Mouse (Mus musculus): ENCODE data around the gene Gga2. TPM values are rescaled to one million over a fixed set of nuclear protein-coding genes. Genes with fewer than 3 reads are reported as not detected.

Gene Gga2
- polyA plus RNA-seq, 1 experiment from 2014 or later = 75.8 TPM

GRCm38 (mm10) chr7:121938124-121938891, 82.7 kb downstream of the Gga2 start:
- WGBS = 72% methylated on average over 7 of the region's 8 CpGs
- Histone ChIP-seq H3K4me2 (ENCODE audit: low read depth, low read length) (no peak overlapping the region), H3K27ac (replicated peaks; ENCODE audit: low read depth, low read length) (no peak overlapping the region), H3K27me3 (replicated peaks; ENCODE audit: control insufficient read depth, insufficient read depth, low read length) (no peaks in the 10 kb centered on the region), H3K9ac (ENCODE audit: low read depth, low read length) (no peak overlapping the region), H3K36me3 (ENCODE audit: control insufficient read depth, insufficient read depth, low read length) (peaks cover 24% of the 10 kb centered on the region), H3K4me1 (ENCODE audit: control insufficient read depth, insufficient read depth, low read length) (peaks cover 12% of the 10 kb centered on the region; the same call in 1 of the 2 replicates), H3K9me3 (ENCODE audit: control insufficient read depth, low read length) (no peaks in the 10 kb centered on the region), H3K4me3 (ENCODE audit: low read depth, low read length) (no peak overlapping the region)
- DNase-seq (ENCODE audit: low spot score) (no peak), ATAC-seq (ENCODE audit: low read depth) (no peak)

DNA sequence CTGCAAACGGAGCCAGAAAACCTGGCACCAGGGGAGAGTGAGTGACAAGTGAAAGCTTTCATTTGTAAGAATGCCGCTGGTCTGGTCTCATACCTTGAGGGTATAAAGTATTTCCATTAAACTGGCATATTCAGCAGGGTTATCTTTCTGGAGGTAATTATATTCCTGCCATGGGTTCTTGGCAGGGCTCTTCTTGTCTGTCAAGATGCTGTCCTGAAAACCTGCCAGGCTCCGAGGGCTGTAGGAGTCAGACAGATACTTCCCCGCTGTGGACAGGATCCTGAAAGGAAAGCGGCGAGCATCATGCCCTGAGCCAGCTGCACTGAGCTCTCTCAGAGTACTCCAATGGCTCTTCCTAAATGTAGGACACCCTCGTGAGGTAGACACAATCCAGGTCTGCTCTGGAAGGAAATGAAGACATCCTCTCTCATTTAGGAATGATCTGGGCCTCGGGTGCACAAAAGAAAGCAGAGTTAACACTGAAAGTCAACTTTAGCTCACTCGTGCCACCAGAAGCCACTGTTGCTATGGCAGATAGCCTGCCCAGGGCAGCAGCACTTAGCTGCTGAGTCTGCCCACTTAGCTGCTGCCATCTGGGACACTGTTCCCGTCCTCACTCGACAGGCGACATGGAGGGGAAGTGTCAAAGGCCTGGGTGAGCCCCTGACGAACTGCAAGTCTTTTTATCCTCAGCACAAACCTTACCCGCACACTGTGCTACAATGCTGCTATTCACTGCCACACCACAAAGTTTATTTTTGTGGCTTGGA, 84.0 kb downstream of the Gga2 start:
- H3K4me1 ChIP-seq (ENCODE audit: control insufficient read depth, insufficient read depth, low read length) = peaks cover 12% of the 10 kb centered on the region; the same call in 1 of the 2 replicates
- 49% methylated on average over 14 of the region's 14 CpGs for WGBS
- no peaks in the 10 kb centered on the region for H3K27me3 ChIP-seq (replicated peaks; ENCODE audit: control insufficient read depth, insufficient read depth, low read length)
- peak overlapping the region; percentile 23; the same call in 1 of the 2 replicates for H3K27ac ChIP-seq (replicated peaks; ENCODE audit: low read depth, low read length)
- 0 out of 2 replicates have a peak overlapping the region, but pooled peaks have one; percentile 21 for H3K9ac ChIP-seq (ENCODE audit: low read depth, low read length)
- H3K36me3 ChIP-seq (ENCODE audit: control insufficient read depth, insufficient read depth, low read length) = peaks cover 17% of the 10 kb centered on the region; the same call in 1 of the 2 replicates
- no peaks in the 10 kb centered on the region for H3K9me3 ChIP-seq (ENCODE audit: control insufficient read depth, low read length)
- H3K4me2 ChIP-seq (ENCODE audit: low read depth, low read length) = no peak overlapping the region
- DNase-seq (ENCODE audit: low spot score) (peak; percentile 34), ATAC-seq (ENCODE audit: low read depth) (peak; percentile 15; the same call in 1 of the 2 replicates)
- no peak overlapping the region for H3K4me3 ChIP-seq (ENCODE audit: low read depth, low read length)

Other genes with a start within 250 kb of the Gga2 start
- 0.74 and 0.75 TPM in 2 replicates for gene Scnn1b, start 156.2 kb downstream of the Gga2 start, polyA plus RNA-seq (2014; fragmentation: Nextera tagmentation; extraction: Ambion mirVana)
- 11.4 and 14.4 TPM in 2 replicates for gene Cog7, start 39.5 kb downstream of the Gga2 start, polyA plus RNA-seq (2014; fragmentation: Nextera tagmentation; extraction: Ambion mirVana)
- 90.2 and 91.6 TPM in 2 replicates for gene Ubfd1, start 46.0 kb upstream of the Gga2 start, polyA plus RNA-seq (2014; fragmentation: Nextera tagmentation; extraction: Ambion mirVana)
- gene Ears2, start 46.0 kb upstream of the Gga2 start, polyA plus RNA-seq (2014; fragmentation: Nextera tagmentation; extraction: Ambion mirVana) = 17.3 and 19.0 TPM in 2 replicates
- 559 and 632 TPM in 2 replicates for gene Ndufab1, start 80.7 kb upstream of the Gga2 start, polyA plus RNA-seq (2014; fragmentation: Nextera tagmentation; extraction: Ambion mirVana)
- gene Palb2, start 111.8 kb upstream of the Gga2 start, polyA plus RNA-seq (2014; fragmentation: Nextera tagmentation; extraction: Ambion mirVana) = 9.9 and 12.5 TPM in 2 replicates
- 104 and 115 TPM in 2 replicates for gene Dctn5, start 111.8 kb upstream of the Gga2 start, polyA plus RNA-seq (2014; fragmentation: Nextera tagmentation; extraction: Ambion mirVana)
- gene Plk1, start 138.2 kb upstream of the Gga2 start, polyA plus RNA-seq (2014; fragmentation: Nextera tagmentation; extraction: Ambion mirVana) = 69.1 and 87.1 TPM in 2 replicates
- 0.07 TPM in 1 of 2 replicates, not detected in the other for gene Ern2, start 165.0 kb upstream of the Gga2 start, polyA plus RNA-seq (2014; fragmentation: Nextera tagmentation; extraction: Ambion mirVana)
- 0.28 and 1.2 TPM in 2 replicates for gene Chp2, start 198.3 kb upstream of the Gga2 start, polyA plus RNA-seq (2014; fragmentation: Nextera tagmentation; extraction: Ambion mirVana)

Data from embryonic facial prominence, embryonic 14.5 days (tissue).